Mouse (Mus musculus) lung, adult 2 months (tissue): ENCODE data around the gene Pi4kb. TPM values are rescaled to one million over a fixed set of nuclear protein-coding genes. Genes with fewer than 3 reads are reported as not detected.
"Not testable (repeated sequence)": the region's sequence is repeated elsewhere in the genome, so short reads cannot be mapped to it uniquely, and the experiment has no call there.

Source experiments
- DNase-seq: peaks from one replicate; pipeline ENCODE4 v3.0.0; 2022
- H3K4me1 ChIP-seq: fragments of 200-500 bp; 2 replicates; pipeline ENCODE4 v1.6.1; 2011; ENCODE audit warnings: low read length; ENCODE audit not compliant: control insufficient read depth, insufficient read depth
- H3K4me3 ChIP-seq: fragments of 200-500 bp; replicated peaks from 2 replicates; pipeline ENCODE3; 2011; ENCODE audit warnings: low read depth, mild to moderate bottlenecking, control low read depth, low read length; ENCODE audit errors: extremely low read depth
- CTCF ChIP-seq: fragments of 200-500 bp; IDR thresholded peaks from 2 replicates; pipeline ENCODE4 v1.5.1; 2011; ENCODE audit warnings: mild to moderate bottlenecking, low read length, control low read depth; ENCODE audit not compliant: insufficient read depth
- POLR2A ChIP-seq: fragments of 200-500 bp; IDR thresholded peaks from 2 replicates; pipeline ENCODE4 v1.6.1; 2011; ENCODE audit warnings: low read depth, mild to moderate bottlenecking, control low read depth, low read length, borderline replicate concordance; ENCODE audit errors: extremely low read depth
- WGBS: fragments of 180-500 bp; shearing (Covaris S2); methylation state at CpG from one replicate; pipeline ENCODE4 v1.1.7; 2018; 5-methylcytosine and 5-hydroxymethylcytosine counted together
- polyA plus RNA-seq: library from polyadenylated mRNA; depleted of rRNA; stranded (reverse); fragments of >200 nt; gene quantifications from 2 replicates; pipeline ENCODE4 v1.2.3, GENCODE M21; 2012; rRNA removed

Gene Pi4kb
- polyA plus RNA-seq, result 33.8 and 38.1 TPM in 2 replicates

DNA sequence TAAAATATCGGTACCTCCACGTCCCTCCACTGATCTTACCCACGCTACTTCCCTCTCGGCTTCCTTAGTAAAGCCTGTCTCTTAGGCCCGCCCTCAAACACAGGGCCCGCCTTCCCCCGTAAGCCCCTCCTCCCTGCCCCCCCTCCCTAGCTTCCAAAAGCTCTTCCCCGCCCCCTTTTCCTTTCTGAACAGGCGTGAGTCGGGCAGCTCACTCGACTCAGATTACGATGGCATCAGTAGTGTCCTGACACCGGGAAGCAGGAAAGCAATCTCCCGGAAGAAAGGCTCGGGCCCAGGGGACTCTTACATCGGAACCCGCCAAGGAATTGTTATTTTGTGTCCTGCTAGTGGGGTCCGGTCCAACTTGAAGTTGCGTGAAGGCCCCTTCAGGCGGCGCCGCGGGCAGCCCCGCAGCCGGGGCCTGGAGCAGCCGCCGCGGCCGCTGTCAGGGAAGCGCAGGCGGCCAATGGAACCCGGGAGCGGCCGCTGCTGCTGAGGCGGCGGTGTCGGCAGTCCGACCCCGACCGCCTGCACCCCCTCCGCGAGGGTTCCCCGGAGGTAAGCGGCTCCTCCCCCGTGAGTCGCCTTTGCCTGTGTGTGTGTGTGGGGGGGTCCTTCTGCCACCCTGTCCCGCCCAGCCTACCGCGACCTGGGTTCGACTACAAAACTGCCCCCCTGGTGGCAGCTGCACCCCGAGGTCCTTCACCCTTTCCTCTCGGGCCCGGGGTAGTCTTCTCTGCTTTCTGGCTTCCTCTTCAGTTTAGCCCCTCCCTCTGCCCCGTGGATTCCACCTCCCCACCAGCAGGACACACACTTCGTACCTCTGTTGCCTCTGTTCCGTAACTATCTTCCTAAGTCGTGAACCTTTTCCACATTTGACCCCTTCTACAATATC, at the start of gene Pi4kb:
TSS of gene Pi4kb (plus strand) at position 204 of the 895 bp plus-strand sequence.
- TF ChIP-seq CTCF (no peak), POLR2A (peak; percentile 71; the same call in 1 of the 2 replicates)
- peaks cover 8% of the 10 kb centered on the region; the same call in 1 of the 2 replicates for H3K4me1 ChIP-seq
- DNase-seq, result peak; percentile 89
- WGBS, result 1% methylated on average over 55 of the region's 57 CpGs
- peak within 1 kb of the TSS; percentile 90 for H3K4me3 ChIP-seq

DNA sequence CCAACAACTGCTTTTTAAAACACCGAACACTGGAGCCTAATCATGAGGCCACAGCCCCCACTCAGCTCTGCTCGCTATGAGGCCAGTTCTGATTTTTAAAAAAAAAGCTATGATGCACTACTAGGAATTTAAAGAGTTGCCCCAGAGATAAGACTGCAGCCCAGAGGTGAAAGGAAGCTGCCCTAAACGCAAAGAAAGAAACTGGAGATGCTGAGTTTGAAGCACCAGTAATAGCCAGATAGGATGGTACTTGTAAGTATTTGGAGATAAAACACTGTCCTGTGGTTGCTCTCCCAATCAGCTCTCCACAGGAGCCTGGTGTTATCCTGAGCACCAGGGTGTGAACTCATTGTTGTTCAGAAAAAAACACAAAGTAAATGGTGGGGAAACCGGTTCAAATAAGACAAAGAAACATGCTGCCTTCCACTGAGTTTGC, 48.2 kb upstream of the Pi4kb start:
- not testable (repeated sequence) for DNase-seq
- WGBS, result 50% methylated on average over 4 of the region's 4 CpGs

DNA sequence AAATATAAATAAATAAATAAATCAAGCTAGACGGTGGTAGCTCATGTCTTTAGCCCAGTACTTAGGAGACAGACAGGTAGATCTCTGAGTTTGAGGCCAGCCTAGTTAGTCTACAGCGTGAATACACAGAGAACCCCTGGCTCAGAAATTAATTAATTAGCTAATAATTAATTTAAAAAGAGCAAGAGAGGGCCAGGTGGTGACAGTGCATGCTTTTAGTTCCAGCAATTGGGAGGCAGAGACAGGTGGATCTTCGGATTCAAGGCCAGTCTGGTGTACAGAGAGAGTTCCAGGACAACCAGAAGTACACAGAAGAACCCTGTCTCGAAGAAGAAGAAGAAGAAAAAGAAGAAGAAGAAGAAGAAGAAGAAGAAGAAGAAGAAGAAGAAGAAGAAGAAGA, 45.6 kb upstream of the Pi4kb start:
- not testable (repeated sequence) for H3K4me3 ChIP-seq, DNase-seq
- WGBS, result 89% methylated on average over 4 of the region's 4 CpGs
- peaks cover 13% of the 10 kb centered on the region for H3K4me1 ChIP-seq

More for the DNA sequence above, 48.2 kb upstream of the Pi4kb start:
- not testable (repeated sequence) for H3K4me1 ChIP-seq, H3K4me3 ChIP-seq

DNA sequence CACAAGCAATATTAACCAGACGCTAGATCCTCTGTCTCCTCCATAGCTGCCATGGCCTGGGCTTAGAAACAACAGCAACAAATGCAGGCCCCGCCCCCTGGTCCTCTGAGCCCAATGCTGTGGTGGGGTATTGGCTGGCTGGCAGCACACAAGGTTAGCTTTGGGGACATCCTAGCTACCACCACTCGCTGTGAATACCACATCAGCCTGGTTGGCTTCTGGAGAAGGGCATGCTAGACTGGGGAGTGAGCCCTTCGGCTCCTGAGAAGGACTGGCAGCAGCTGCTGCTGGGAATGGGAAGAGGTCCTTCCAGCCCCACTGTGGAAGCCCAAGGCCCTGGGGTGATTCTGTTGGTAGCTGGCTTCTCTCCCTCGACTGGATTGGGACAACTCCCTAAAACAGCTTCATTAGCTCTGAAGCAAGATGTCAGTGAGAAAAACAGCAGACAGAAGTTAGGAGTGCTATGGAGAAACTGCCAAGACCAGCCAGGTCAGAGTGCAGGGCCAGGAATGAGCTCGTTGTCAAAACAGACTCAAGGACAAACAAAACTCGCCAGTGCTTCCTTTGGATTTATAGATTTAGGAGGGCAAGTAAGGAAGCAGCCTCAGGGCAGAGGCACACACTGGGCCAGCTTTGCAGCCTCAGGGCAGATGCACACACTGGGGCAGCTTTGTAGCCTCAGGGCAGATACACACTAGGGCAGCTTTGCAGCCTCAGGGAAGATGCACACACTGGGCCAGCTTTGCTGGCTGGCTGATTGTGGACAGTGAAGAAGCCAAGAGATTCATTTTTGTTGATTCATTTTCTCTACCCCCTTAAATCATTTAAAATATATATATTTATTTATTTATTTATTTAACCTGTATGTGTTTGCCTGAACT, 43.9 kb upstream of the Pi4kb start:
- WGBS, result 41% methylated on average over 7 of the region's 7 CpGs
- H3K4me1 ChIP-seq, result peaks cover 13% of the 10 kb centered on the region
- H3K4me3 ChIP-seq, DNase-seq: not testable (repeated sequence)

DNA sequence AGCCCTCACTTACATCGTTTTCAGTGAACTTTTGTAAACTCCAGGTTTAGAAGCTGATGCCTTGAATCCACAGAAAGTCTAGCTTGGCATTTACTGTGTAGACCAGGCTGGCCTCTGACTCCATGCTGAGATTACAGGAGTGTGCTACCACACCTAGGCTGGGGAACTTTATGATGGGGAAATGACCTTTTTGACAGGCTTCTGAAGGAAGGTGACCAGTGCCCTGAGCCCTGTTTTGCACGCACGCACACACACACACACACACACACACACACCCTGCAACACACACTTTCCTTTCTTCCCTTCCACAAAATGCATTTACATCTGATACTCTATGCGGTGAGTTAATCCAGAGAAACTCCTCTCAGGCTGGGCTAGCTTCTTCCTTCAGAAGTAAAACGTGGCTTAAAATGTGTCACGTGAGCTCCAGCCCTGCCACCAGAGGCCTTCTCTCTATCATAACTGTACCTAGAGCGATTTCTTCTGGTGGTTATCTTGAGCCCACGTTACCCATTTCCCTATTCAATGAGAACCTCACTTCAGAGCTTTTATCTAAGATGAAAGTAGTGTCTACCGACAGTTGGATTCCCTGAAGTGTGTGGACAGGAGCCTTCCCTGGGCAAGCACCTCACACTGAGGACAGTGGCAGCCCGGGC, 43.0 kb upstream of the Pi4kb start:
- DNase-seq, H3K4me3 ChIP-seq: not testable (repeated sequence)
- WGBS, result 83% methylated on average over 10 of the region's 10 CpGs
- peaks cover 13% of the 10 kb centered on the region for H3K4me1 ChIP-seq

DNA sequence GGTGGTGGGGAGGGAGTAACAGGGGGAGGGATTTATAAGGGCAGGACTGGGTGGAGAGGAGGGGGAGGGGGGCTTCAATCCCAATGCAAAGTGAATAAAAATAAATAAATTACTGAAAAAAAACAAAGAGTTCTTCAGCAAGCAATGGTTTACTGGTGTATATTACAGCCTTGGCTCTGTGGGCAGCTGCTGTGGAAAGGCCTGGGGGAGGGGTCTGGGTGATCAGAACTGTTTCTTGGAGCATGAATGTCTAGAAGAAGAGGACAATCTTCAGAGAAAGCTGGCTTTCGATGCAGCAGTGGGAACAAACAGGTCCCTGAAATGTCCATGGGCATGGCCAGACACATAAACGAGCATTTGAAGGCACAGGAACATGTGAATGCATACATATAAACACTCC, 42.3 kb upstream of the Pi4kb start:
- not testable (repeated sequence) for H3K4me1 ChIP-seq, H3K4me3 ChIP-seq, DNase-seq
- 47% methylated on average over 2 of the region's 2 CpGs for WGBS

DNA sequence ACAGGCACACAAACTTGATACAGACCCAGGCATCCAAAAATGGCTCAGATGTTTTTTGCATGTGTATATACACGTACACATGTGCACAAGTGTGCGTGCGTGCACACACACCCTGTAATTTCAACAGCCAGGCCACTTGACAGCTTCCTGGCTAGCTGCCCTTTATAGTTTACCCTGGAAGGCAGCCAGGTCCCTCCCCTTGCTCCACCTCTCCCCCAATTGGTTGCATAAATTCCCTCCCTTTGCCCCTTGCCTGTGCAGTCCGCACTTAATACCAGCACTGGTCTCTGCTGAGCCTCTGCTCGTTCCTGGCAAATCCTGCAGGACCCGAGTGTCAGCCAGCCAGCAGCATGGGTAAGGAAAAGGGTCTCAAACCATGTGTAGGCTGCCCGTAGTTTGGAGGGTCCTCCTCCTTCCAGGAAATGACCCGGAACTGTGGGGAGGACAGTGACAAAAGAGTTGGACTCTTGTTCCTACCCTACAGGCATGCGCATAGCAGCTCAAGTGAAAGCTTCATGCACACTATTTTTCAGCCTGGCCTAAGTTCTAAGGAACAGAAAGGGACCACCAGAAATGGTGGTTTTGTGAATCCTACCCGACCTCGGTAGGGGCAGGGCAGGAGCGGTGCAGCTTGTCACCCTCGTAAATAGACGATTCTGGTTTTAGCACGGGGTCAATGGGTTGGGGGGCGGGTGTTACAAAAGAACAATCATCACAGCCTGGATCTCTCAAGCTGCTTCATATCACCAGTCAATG, 41.5 kb upstream of the Pi4kb start, which contains the start of gene Selenbp1:
TSS of gene Selenbp1 (plus strand) at position 248 of the 756 bp plus-strand sequence.
- DNase-seq, result peak; percentile 96
- WGBS, result 1% methylated on average over 16 of the region's 16 CpGs
- H3K4me1 ChIP-seq, result peaks cover 9% of the 10 kb centered on the region
- TF ChIP-seq POLR2A, result peak; percentile 98
- TF ChIP-seq CTCF, result no peak
- peak within 1 kb of the TSS; percentile 78 for H3K4me3 ChIP-seq

DNA sequence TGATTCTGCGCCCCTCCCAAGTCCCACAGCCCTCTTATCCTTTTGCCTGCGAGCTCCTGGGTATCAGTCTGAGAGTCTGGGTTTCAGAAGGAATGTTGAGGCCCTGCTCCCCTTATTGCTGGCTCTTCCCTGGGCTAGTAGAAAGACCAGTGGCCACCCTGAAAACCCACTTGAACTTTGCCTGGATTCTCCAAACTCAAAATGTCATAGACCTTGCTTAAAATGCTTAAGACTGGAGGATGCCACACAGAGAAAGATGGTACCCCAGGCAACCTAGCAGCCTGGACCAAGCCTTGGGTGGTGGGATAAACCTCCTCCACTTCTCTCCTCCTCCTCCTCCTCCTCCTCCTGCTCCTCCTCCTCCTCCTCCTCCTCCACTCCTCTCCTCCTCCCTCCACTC, 40.9 kb upstream of the Pi4kb start:
- 0% methylated on average over 1 of the region's 2 CpGs for WGBS
- TF ChIP-seq POLR2A, result peak; percentile 69; the same call in 1 of the 2 replicates
- H3K4me3 ChIP-seq, result peak overlapping the region; percentile 4
- DNase-seq, H3K4me1 ChIP-seq: not testable (repeated sequence)

DNA sequence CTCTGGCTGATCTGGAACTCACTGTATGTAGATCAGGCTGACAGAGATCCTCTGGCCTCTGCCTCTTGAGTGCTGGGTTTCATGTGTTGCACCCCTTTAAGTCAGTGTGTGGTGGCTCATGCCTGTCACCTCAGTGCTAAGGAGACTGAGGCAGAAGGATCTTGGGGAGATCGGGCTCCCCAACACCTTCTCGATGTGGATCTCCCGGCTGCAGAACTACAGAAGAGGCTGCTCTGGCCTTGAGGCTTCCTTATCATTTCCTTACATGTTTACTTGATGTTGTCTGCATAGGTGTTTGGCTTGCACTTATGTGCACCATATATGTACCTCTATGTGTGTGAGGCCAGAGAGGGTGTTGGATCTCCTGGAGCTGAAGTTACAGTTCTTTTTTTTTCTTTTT, 40.0 kb upstream of the Pi4kb start:
- peak overlapping the region; percentile 52 for H3K4me3 ChIP-seq
- H3K4me1 ChIP-seq, result not testable (repeated sequence)
- WGBS, result 70% methylated on average over 3 of the region's 3 CpGs

DNA sequence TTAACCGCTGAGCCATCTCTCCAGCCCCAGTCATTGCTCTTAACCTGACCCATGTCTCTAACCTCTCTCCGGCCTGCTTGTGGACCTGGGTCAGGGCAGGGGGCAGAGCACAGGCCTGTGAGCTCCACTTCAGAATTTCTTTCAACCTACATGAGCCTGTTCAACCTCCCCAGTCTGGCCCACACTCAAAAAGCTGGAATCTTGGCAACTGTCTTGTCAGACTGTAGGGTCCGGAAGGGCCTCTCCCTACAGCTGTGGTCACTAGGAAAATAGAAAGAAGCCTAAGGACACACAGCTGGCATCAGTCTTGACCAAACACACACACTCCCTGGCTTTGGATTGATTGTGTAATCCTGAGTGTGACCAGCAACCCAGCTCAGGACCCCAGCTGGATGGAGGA, 39.2 kb upstream of the Pi4kb start:
- peak; percentile 62 for DNase-seq
- not testable (repeated sequence) for H3K4me3 ChIP-seq, H3K4me1 ChIP-seq
- 47% methylated on average over 3 of the region's 3 CpGs for WGBS

More for the DNA sequence above, 40.0 kb upstream of the Pi4kb start:
- not testable (repeated sequence) for DNase-seq

DNA sequence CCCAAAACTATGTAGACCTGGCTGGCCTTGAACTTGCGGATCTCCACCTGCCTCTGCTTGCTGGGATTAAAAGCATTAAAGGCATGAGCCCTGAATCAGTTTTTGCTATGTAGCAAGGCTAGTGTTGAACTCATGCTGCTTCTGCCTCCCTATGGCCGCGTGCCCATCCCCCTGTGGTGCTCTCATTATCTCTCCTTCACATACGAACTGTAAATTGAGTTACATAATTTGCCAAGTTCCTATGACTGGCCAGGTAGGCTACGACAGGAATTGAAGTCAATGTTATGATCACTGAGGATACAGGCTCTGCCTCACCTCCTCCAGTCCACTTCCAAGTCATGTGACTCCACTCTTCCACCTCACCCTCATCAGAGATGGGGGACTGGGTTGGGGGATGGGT, 38.4 kb upstream of the Pi4kb start:
- H3K4me1 ChIP-seq, H3K4me3 ChIP-seq, DNase-seq: not testable (repeated sequence)
- 66% methylated on average over 5 of the region's 5 CpGs for WGBS

DNA sequence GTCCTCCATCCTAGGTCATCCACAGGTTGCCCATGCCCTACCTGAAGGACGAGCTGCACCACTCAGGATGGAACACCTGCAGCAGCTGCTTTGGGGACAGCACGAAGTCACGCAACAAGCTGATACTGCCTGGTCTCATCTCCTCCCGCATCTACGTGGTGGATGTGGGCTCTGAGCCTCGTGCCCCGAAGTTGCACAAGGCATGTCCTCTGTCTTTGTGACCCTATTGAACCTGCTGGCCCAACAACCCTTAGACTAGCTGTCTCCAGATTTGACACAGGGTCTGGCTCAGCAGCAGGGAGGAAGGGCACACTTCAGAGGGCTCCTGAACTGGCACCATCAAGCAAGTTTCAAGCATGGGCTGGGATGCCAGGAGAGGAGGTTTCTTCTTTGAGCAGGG, 37.3 kb upstream of the Pi4kb start:
- not testable (repeated sequence) for DNase-seq, H3K4me1 ChIP-seq, H3K4me3 ChIP-seq
- WGBS, result 81% methylated on average over 6 of the region's 7 CpGs

DNA sequence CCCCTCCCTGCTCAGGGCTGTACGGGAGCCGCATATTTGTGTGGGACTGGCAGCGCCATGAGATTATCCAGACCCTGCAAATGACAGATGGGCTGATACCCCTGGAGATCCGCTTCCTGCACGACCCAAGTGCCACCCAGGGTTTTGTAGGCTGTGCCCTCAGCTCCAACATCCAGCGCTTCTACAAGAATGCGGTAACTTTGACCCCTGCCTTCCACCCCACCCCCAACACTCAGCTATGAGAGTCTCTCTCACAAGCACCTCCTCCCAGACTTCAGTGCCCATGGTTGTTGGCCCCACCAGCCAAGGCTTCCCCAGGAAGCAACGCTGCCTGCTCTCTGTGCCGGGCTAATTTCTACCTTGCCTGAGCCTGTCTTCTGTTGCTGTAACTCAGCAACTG, 34.5 kb upstream of the Pi4kb start:
- not testable (repeated sequence) for DNase-seq, H3K4me3 ChIP-seq, H3K4me1 ChIP-seq
- whole genome bisulfite sequencing, result 49% methylated on average over 9 of the region's 9 CpGs
